Mouse (Mus musculus) thymus, postnatal 36 days (tissue): ENCODE measurements around the gene Gpr146.
"Not testable (repeated sequence)": the region's sequence is repeated elsewhere in the genome, so short reads cannot be mapped to it uniquely, and the experiment has no call there.

Source experiments
- DNase-seq, 2 experiments: peaks; one replicate each; pipeline ENCODE4 v3.0.0; 2022; ENCODE audit warnings: mixed read lengths in 2 of 2

Gene Gpr146

DNA sequence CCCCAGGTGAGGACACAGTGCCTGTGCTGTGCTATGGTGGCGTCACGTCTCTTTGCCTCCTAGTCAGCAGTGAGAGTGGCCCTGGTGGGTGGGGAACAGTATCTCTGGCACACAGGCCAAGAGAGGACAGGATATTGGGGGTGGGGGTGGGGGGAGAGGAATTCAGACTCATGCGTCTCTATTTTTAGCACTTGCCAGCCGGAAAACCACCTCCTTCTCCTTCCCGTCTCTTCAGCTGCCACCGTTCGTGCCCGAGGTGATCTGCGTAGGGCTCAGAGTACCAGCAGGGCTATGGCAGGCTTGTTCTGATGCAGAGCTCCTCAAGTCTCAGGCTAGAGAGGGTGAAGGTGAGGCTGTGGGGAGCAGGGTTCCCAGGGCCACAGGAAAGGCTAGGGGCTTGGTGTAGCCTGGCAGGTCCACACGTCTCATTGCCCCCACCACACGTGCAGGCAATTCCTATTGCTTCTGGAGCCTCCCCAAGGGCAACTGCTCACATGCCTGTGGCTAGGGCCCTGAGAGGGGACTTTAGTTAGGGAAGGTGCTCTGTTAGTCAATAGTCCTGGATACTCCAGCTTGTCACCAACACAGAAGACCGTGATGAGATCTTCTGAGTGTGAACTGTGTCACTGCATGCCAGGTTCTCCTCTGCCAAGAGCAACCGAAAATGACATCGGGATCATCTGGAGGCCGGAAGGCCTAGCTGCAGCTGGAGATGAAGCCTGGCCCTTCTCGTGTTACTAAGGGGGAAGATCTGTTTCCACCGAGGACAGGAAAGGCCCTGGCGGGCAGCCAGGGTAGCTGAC is at the start of gene Gpr146:
Gpr146 (plus strand) TSS at position 230 of the 803 bp plus-strand sequence.
- DNase-seq = peak; percentile 43 to 64

DNA sequence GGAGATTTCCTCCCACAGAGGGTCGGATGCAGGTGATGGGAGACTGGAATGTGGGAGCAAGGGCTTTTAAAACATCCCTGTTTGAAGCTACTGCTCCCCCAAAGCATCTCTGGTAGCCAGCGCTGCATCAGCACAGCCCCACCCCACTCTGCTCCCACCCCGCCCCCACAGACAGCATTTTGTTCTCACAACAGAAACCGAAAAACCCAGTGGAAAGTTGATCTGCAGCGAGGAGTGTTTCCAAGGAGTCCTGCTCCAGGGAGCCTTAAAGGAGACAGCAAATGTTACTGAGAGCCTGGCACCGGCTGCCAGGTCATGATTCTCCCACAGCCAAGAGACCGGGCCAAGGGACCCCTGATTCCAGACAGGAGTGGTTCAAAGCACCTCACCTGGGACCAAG is 46.7 kb upstream of the Gpr146 start:
- no peak for DNase-seq

DNA sequence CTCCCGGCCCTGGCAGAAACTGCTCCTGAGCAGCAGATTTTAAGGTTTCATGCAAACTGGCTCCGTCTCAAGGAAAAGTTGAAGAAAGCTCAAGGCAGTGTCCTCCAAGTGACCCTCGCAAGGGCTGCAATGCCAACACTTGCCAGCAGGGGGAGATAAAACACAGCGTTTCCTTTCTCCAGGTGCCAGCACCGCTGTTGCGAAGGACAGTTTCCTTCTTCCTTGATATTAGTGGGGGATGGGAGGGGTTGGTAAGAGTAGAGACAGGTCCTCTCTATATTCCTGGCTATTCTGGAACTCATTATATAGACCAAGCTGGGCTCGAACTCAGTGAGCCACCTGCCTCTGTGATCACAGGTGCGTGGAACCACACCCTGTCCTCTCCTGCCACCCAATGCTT is 45.8 kb upstream of the Gpr146 start:
- DNase-seq = peak; percentile 61 to 67

DNA sequence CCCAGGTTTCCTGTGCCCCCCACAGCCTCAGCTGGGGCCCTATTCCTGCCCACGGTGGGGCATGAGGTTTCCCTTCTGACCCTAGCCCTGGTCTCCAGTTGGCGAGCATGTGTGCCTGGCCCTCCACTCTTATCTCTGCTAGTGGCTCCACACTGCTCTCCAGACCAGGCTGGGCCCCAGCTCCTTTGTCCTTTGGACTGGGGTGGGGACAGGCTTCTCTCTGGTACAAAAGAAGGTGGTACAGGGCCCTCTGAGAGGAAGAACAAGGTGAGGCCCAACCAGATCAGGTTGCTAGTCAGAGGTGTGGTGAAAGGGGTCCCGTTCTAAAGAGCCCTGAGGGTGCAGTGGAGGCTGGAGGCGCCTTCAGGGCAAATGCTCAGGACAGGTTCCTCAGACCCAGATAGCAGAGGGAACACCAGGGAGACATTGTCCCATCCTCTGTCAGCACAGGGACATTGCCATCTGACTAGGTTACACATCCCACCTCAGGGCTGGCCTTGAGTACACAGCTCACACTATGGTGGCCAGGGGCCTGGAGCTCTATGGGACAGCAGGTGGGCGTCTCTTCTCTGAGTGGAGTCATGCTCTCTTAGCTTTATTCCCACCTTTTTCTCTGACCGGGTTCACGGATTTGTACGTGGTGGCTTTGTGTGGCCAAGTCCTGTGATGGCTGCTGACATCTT is 44.8 kb upstream of the Gpr146 start:
- DNase-seq = no peak

DNA sequence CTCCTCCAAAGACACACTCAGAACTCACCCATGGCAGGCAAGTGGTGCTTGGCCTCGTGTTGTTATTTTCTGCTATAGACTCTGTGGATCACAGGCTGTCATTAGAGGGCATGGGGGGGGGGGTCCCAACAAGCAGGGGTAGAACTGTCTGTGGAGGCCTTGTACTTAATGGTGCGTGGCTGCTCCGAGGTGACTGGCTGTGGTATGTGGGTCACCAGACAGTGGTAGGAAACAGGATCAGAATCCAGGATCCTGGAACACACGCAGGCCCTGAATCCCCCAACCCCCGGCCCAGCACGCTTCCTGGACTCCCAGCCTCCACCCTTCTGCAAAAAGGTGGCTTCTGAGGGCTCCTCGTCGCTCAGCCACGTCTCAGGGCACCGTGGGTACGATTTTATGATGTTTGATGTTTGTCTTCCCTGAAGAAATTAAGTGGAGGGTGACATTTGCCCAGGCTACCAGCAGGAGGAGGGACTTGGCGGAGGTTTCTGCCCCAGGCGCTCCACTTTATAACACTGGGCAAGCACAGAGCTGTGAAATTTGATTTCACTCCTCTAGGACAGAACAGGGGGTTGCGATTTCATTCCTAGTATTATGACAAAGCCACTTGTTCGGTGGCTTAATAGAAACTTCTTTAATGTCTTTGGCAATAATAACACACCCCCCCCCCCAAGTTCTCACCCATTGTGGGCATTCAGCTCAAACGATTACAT is 44.0 kb upstream of the Gpr146 start:
- DNase-seq = no peak

DNA sequence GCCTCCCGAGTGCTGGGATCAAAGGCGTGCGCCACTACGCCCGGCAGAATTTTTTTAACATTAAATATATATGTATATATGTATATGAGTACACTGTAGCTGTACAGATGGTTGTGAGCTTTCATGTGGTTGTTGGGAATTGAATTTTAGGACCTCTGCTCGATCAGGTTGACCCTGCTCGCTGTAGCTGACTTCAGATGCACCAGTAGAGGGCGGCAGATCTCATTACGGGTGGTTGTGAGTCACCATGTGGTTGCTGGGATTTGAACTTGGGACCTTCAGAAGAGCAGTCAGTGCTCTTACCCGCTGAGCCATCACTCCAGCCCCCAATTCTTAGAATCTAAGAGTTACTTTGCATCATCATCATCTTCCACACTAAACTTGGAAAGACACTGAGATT is 43.1 kb upstream of the Gpr146 start:
- DNase-seq = not testable (repeated sequence)

DNA sequence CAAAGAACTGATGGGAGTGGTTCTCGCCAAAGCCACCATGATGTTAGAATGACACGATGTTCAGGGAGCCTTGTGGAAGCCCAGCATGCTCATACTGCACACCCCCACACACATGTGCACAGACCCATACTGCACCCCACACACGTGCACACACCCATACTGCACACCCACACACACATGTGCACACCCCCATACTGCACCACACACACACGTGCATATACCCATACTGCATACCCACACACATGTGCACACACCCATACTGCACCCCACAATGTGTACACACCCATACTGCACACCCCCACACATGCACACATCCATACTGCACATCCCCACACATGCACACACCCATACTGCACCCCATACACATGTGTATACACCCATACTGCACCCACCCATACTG is 41.9 kb upstream of the Gpr146 start:
- DNase-seq = no peak

DNA sequence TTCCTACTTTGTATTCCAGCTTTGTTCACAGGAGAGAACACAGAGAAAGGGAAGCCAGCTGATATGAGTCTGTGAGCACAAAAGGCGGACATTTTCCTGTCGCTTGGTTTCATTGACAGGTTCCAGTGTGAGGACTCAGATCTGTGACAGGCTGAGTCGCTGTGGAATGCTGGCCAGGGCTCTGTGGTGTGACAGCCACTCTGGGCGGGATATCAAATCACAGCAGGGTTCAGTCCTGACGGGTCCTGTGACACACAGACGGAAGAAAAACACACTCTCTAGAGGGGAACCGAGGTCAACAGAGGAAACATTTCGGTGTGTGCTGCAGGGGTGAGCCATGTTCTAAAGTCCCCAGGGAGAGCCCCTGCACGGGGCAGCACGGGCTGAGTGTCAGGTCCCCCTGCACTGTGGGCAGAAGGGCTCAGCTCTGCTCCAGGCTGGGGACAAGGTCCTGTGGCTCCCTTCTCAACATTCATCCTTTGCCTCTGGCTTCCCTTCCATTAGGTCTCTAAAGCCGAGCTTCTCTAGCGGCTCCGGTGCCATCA is 39.6 kb upstream of the Gpr146 start:
- no peak for DNase-seq

DNA sequence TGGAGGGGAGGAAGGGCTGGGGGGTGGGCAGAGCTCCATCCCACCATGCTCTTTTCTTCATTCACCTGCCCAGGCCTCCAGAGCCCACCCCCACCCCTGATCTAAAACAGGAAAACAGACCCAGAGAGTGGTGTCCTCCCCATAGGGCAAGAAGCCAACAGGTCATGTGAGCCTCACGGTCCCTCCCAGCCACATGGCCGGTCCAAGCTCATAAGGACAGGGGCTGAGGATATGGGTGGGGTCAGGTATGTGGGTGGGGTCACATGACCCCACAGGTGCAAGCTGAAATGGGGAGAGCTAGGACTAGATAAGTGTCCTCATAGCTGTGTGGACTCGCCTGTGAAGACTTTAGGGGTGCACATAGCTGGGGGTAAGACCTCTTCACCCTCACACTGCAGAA is 39.1 kb upstream of the Gpr146 start:
- DNase-seq = no peak

DNA sequence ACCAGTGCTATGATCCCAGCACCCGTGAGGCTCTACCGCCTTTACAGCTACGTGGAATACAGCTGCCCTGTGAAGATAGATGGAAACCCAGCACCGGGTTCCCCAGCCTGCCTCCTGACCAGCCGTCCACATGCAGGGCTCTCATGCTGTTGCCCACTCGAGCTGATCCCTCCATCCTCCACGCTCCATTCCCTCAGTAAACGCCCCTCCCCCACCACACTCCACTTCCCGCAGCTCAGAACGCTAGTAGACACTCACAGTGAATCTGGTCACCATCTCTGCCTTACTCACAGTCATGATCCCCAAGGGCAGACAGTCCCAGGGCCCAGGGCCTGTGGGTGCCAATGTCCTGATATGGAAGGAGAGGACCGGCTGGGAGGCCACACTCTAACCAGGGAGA is 38.6 kb upstream of the Gpr146 start:
- no peak for DNase-seq

DNA sequence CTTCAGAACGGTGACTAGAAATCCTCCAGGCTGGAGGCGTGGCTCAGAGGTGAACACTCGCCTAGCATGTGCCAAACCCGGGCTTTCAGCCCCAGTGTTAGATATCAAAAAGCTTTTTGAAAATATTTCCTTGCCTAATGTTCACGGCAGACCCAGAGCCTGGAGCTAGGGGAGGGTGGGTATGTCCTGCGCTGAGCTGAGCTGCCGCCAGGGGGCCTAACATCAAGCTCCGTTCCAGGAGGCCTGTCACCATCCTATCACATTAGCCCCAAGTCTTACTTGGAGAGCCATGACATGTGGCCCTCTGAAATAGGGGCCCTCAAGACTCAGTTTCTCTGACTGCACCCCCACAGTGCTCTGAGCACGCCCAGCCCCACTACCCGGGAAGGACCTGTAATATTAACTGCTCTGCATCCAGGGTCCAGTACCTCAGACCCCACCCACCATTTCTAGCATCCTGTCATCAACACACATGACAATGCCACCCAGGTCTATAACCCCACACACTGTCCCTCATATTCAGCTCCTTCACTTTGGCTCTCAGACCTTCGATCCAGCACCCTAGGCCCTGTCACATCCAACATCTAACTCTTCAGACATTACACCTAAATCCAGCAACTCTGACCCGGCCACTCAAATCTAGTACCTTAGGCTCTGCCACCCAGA is 33.3 kb upstream of the Gpr146 start:
- DNase-seq = peak; percentile 75 to 76

DNA sequence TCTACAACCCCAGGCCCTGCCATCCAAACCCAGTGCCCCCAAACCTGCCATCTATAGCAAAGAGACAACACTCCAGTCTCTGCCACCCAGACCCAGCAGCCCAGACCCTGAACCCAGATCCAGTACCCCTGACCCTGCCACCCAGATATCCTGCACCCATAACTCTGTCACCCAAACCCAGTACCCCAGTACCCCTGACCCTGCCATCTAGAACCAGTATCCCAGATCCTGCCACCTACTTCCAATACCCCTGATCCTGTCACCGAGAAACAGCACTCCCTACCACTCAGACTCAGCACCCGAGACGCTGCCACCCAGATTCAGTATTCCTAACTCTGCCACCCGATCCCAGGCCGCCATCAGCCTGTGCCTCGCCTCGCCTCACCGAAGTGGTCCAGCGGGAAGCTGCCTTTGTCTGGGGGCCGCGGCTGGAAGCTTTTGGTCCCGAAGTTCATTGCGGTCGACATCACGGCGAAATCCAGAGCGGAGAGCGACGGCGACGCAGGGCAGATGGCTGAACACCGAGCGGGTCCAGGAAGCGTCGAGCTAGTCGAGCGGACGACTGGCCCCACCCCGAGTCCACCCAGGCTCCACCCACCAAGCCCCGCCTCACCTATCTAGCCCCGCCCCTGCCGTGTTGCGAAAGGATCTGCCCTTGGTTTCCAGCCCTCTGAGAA is 32.7 kb upstream of the Gpr146 start:
- DNase-seq = peak; percentile 91 to 95

DNA sequence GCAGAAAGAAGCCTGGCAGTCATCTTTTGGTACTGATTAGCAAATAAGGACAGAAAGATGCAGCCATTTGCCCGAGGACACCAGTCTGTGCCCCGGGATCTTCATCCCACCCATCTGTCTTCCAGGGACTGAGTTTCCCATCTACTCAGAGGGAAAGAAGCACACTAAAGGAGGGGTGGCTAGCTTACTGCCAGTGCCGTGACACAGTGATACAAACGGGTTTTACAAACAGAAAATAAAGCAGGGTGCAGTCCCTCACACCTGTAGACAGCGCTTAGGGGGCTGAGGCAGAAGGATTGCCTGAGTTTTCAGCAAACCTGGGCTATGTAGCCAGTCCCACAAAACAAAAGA is 32.2 kb upstream of the Gpr146 start:
- no peak for DNase-seq

DNA sequence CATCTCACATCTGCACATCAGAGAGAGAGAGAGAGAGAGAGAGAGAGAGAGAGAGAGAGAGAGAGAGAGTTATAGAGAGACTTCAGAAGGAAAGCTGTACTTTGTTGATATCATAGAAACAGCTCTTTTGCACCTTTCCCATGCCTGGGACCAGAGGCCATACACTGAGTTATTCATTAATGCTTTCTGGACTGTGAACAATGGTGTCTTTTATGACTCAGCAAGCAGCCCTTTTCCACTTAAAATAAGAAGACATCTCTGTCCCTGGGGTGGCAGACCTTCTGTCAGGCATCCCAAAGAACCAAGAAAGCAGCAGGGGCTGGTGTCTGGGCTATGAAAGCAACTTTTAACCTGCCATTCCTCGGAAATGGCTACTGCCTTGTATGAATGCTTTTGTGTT is 30.3 kb upstream of the Gpr146 start:
- DNase-seq = no peak

DNA sequence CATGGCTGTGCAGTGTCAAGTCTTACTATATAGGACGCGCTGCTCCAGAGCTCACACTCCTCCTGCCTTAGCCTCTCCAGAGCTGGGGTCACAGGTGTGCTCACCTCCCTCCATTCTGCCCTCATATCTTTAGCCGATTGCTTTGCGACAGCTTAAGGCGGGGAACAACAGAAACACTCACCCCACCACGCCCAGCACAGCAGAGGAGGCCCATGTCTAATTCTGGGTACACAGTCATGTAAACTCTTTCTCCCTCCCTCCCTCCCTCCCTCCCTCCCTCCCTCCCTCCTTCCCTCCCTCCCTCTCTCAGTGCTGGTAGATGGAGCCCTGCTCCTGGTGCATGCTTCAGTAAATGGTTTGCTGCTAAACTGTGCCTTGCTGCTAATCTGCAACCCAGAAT is 27.8 kb upstream of the Gpr146 start:
- no peak for DNase-seq

DNA sequence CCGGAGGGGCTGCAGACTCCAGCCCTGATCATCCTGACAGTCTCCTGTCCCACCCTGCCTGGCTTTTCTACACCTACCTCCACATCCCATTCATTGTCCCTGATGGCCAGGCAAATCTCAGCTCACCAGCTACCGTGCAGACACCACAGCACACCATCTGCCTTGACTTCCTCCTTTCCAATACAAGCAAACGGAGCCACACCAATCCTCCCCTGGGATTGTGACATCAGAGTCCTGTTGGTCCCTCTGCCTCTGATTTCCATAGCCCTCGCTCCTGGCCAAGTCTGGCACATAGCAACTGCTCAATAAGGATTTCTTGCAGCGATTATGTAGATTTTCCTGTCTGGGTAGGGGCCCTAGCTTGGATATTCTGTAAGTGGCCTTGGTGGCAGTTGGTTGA is 26.4 kb upstream of the Gpr146 start, which contains the start of gene Cox19:
Cox19 (minus strand) TSS at position 285 of the 400 bp plus-strand sequence.
- no peak for DNase-seq

DNA sequence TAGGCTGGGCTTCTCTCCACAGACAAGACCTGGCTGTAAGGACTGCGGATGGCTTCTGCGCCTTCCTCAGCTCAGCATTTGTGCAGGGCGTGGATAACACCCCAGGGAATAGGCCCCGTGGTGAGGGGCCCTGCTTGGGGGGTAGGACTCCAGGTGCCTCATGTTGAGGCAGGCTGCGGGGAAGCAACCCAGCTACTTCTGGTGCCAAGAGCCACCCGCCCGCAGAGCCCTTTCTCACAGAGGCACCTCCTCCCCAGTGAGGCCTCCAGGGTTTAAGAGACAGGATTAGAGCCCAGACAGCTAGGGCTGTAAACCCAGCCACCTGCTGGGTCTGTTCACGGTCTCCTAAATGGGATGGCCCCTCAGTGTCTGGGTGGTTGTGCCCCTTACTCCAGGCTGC is 25.9 kb upstream of the Gpr146 start:
- DNase-seq = no peak

DNA sequence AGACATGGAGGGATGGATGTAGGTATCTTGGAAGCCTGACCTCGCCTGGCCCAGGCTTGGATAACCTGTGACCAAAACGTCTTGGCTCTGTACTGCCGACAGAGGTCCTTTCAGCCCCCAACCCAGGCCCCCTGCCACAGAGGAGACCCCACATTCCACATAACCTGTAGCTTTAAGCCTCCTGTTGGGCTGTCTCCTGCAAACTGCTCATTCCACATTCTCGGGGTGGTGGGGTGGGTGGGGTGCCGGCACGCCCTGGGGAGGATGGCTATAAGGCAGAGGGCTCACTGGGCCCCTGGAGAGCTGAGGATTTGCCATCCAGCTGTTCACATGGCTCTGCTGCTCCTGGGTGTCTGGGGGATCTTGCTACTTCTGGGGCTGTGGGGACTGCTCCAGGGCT is 25.2 kb upstream of the Gpr146 start, which contains the start of gene Cyp2w1:
Cyp2w1 (plus strand) TSS at position 301 of the 400 bp plus-strand sequence.
- no peak for DNase-seq

DNA sequence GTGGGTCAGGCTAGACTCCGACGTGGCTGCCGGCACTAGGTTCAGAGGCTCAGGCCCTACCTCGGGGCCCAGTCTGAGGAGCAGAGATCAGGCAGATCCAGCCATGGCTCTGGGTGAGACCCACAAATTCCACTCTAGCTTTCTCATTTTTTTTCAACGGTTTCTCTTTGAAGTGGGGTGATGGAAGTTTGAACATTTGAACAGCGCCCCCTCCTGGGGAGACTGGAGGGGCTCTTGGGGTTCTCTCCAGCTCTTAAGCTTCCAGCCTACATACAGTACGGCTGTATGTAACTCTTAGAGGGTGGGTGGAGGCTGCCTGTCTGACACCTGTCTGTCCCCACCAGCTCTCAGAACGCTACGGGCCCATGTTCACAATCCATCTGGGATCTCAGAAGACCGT is 24.0 kb upstream of the Gpr146 start:
- peak; percentile 52 for DNase-seq

DNA sequence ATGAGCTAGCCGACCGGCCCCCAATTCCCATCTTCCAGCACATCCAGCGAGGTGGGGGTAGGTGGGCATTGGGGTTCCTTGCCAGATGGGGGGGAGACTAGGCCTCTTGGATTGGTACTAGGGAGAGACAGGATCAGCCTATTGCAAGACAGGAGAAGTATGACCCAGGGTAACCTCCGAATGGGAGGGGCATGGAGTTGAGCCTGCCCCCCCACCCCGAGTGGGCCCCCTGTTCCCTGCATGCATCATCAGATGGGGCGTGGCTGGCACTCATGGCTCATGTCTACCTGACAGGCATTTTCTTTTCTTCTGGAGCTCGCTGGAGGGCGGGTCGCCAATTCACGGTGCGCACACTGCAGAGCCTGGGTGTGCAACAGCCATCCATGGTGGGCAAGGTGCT is 23.6 kb upstream of the Gpr146 start:
- DNase-seq = peak in 1 of 2 experiments; percentile 24

DNA sequence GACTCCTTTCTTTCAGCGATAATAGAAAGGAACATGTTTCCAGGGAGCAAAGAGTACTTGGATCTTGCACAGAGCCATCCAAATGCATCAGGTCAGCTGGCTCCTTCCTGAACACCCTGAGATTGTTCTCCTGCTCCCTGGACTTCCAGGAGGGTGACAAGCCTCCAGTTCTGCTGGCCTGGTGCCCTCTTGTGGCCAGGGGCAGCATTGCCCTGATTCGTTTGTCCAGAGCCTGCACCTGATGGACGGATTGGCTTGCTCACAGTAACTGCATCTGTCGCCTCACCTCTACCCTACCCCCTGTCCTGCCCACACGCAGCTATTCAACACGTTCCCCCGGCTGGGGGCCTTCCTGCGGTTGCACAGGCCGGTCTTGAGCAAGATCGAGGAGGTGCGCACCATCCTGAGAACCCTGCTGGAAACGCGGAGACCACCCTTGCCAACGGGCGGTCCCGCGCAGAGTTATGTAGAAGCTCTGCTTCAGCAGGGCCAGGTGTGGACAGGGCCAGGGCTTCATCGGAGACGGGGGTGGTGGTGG is 22.2 kb upstream of the Gpr146 start:
- peak; percentile 64 to 72 for DNase-seq

DNA sequence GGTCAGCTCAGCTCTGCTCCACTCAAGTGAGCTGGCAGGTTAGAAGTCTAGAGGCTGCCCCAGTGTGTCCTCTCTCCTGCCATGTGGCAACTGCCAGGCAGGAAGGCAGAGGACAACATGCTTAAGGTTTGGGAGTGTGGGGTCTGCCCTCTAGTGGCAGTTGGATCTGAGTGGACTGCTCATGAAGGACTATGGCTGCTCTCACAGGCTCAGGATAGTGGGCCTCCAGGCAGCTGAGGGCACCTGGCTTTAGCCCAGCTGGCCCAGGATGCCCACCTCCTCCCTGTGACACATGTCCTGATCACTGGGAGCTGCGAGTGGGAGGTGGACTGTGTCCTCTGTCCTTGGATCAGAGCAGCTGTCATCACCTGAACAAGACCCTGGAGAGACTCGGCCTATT is 18.8 kb upstream of the Gpr146 start:
- peak; percentile 44 to 46 for DNase-seq
